Mouse (Mus musculus): Measurements from ENCODE around the gene Ptpn4. TPM values are rescaled to one million over a fixed set of nuclear protein-coding genes. Genes with fewer than 3 reads are reported as not detected.

The Ptpn4 gene
- polyA plus RNA-seq, 1 experiment = 4.4 TPM

DNA sequence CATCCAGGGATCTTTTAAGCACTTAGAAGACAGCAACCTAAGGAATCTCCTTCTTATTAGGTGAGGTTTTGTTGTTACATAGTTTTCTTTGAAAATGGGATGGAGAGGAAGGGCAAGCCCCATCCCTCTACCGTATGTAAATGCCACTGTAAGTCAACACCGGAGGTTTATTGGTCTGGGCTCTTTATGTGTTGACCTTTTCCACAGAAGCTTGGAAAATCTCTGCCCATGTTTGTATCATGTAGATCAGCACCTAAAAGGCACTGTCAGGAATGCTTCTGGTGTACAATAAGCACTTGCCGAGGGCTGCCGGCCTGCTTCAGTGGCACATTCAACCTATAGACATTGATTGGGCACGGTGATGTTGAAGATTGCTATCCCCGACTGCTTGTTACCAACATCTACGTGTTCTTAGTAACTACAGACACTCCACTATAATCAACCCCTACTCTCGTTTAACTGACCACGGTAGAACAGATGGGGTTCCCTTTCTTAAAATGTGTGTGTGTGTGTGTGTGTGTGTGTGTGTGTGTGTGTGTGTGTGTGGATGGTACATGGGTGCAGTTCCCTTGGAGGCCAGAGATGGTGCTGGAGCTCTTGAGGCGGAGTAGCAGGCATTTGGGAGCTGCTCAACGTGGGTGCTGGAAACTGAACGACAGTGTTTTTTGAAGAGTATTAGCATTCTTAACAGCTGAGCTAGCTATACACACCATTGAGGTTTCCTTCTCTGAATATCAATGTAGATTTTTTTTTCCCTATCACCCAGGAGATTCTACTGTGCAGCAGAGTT is 11.9 kb upstream of the Ptpn4 start:
- Histone ChIP-seq H3K4me1 (replicated peaks; ENCODE audit: control insufficient read depth, insufficient read depth, low read length) (no peaks in the 10 kb centered on the region), H3K4me3 (ENCODE audit: control insufficient read depth, insufficient read depth, low read length) (no peak overlapping the region), H3K27ac (ENCODE audit: control insufficient read depth, insufficient read depth, low read length) (no peak overlapping the region), H3K36me3 (ENCODE audit: control insufficient read depth, insufficient read depth, low read length) (no peaks in the 10 kb centered on the region), H3K27me3 (ENCODE audit: control insufficient read depth, insufficient read depth, low read length) (no peaks in the 10 kb centered on the region)
- no peak for TF ChIP-seq POLR2A (IDR thresholded peaks at IDR 0.05; ENCODE audit: control insufficient read depth, extremely low read depth, insufficient read depth, low read length, poor library complexity)
- TF ChIP-seq CTCF (IDR thresholded peaks at IDR 0.05; ENCODE audit: borderline replicate concordance, control insufficient read depth, extremely low read depth, insufficient read depth, low read length, poor library complexity) = no peak
- 94% methylated on average over 12 of the region's 12 CpGs for WGBS
- no peak for DNase-seq

DNA sequence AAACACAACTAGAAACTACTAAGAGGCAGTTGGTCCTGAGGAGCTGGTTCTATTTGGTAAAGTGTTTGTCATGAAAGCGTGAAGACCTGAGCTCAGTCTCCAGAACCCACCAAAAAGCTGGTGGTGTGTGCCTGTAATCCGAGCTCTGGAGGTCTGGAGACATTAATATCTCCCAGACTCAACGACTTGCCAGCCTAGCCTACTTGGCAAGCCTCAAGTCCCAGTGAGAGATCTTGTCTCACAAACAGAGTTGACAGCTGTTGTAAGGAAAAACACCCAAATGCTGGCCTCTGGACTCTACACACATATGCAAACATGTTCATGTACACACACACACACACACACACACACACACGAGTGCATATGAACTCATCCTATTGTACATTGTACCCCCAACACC is 7.9 kb upstream of the Ptpn4 start:
- 90% methylated on average over 4 of the region's 4 CpGs for WGBS
- Histone ChIP-seq H3K36me3 (ENCODE audit: control insufficient read depth, insufficient read depth, low read length) (no peaks in the 10 kb centered on the region), H3K27ac (ENCODE audit: control insufficient read depth, insufficient read depth, low read length) (no peak overlapping the region), H3K27me3 (ENCODE audit: control insufficient read depth, insufficient read depth, low read length) (no peaks in the 10 kb centered on the region), H3K4me3 (ENCODE audit: control insufficient read depth, insufficient read depth, low read length) (no peak overlapping the region), H3K4me1 (replicated peaks; ENCODE audit: control insufficient read depth, insufficient read depth, low read length) (no peaks in the 10 kb centered on the region)
- TF ChIP-seq CTCF (IDR thresholded peaks at IDR 0.05; ENCODE audit: borderline replicate concordance, control insufficient read depth, extremely low read depth, insufficient read depth, low read length, poor library complexity) (no peak), POLR2A (IDR thresholded peaks at IDR 0.05; ENCODE audit: control insufficient read depth, extremely low read depth, insufficient read depth, low read length, poor library complexity) (no peak)
- no peak for DNase-seq

DNA sequence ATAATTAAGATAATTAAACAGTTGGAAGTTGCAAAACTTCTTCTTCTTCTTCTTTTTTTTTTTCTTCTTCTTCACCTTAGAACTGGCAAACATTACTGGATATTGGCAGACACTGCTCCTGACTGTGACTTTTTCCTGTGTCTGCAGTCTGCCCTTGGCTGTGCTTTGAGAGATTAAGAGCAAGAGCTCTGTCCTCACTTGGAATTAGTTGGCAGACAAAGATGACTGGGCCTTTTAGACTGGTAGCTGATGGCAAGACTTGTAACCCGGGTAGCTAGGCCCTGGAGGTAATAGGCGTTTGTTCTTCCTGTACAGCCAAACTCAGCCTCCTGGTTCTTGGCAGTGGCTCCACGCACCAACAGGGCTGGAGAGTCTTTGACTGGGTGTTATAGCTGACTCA is 5.7 kb upstream of the Ptpn4 start:
- TF ChIP-seq CTCF (IDR thresholded peaks at IDR 0.05; ENCODE audit: borderline replicate concordance, control insufficient read depth, extremely low read depth, insufficient read depth, low read length, poor library complexity) (no peak), POLR2A (IDR thresholded peaks at IDR 0.05; ENCODE audit: control insufficient read depth, extremely low read depth, insufficient read depth, low read length, poor library complexity) (no peak)
- H3K27me3 ChIP-seq (ENCODE audit: control insufficient read depth, insufficient read depth, low read length) = no peaks in the 10 kb centered on the region
- no peak overlapping the region for H3K4me3 ChIP-seq (ENCODE audit: control insufficient read depth, insufficient read depth, low read length)
- DNase-seq = no peak
- no peak overlapping the region for H3K27ac ChIP-seq (ENCODE audit: control insufficient read depth, insufficient read depth, low read length)
- WGBS = 93% methylated on average over 3 of the region's 3 CpGs
- no peaks in the 10 kb centered on the region for H3K4me1 ChIP-seq (replicated peaks; ENCODE audit: control insufficient read depth, insufficient read depth, low read length)
- H3K36me3 ChIP-seq (ENCODE audit: control insufficient read depth, insufficient read depth, low read length) = no peaks in the 10 kb centered on the region

DNA sequence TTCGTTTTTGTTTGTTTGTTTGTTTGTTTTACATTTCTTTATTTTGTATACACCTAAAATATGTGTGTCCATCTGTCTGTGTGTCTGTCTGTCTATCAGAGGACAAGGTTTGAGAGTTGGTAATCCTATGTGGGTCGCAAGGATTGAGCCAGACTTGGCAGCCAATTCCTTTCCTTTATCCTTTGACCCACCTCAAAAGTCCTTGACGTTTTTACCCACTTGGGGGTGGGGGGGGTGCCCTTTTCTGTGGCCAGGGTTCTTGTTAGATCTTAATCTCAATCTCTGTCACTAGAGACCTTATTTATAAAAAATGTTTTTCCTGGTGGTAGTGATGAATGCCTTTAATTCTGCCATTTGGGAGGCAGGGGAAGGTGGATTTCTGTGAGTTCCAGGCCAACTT is 828 bp upstream of the Ptpn4 start:
- WGBS = 44% methylated on average over 3 of the region's 3 CpGs
- Histone ChIP-seq H3K4me1 (replicated peaks; ENCODE audit: control insufficient read depth, insufficient read depth, low read length) (no peaks in the 10 kb centered on the region), H3K4me3 (ENCODE audit: control insufficient read depth, insufficient read depth, low read length) (no peak overlapping the region), H3K27me3 (ENCODE audit: control insufficient read depth, insufficient read depth, low read length) (no peaks in the 10 kb centered on the region), H3K36me3 (ENCODE audit: control insufficient read depth, insufficient read depth, low read length) (no peaks in the 10 kb centered on the region), H3K27ac (ENCODE audit: control insufficient read depth, insufficient read depth, low read length) (no peak overlapping the region)
- DNase-seq = peak; percentile 19
- TF ChIP-seq POLR2A (IDR thresholded peaks at IDR 0.05; ENCODE audit: control insufficient read depth, extremely low read depth, insufficient read depth, low read length, poor library complexity) (no peak), CTCF (IDR thresholded peaks at IDR 0.05; ENCODE audit: borderline replicate concordance, control insufficient read depth, extremely low read depth, insufficient read depth, low read length, poor library complexity) (no peak)

DNA sequence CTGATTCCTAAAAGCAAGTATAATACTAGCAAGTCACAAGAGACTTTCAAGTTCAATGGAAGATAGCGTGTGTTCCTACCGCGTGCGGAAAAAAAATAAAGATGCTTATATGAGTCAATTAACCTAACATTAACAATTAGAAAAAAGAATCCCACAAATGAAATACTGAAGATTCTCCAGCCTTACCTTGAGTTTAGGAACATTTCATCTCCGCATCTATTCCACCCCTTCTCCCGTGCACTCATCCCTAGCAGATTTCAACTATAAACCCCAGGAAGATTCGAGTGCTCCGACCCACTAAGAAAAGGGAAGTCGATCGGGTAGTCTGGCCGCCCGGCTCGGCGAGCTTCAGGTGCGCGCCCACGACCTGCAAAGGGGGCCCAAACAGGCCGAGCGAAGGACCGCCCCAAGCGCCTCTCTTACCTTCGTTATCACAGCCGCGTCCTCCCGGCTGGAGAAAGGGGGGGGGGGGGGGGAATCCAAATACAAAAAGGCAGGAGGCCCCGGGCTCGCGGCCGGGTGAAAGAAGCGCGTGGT is 866 bp downstream of the Ptpn4 start:
- Histone ChIP-seq H3K27me3 (ENCODE audit: control insufficient read depth, insufficient read depth, low read length) (no peaks in the 10 kb centered on the region), H3K27ac (ENCODE audit: control insufficient read depth, insufficient read depth, low read length) (no peak overlapping the region), H3K4me3 (ENCODE audit: control insufficient read depth, insufficient read depth, low read length) (peak overlapping the region; percentile 62), H3K36me3 (ENCODE audit: control insufficient read depth, insufficient read depth, low read length) (no peaks in the 10 kb centered on the region), H3K4me1 (replicated peaks; ENCODE audit: control insufficient read depth, insufficient read depth, low read length) (no peaks in the 10 kb centered on the region)
- no peak for TF ChIP-seq POLR2A (IDR thresholded peaks at IDR 0.05; ENCODE audit: control insufficient read depth, extremely low read depth, insufficient read depth, low read length, poor library complexity)
- no peak for TF ChIP-seq CTCF (IDR thresholded peaks at IDR 0.05; ENCODE audit: borderline replicate concordance, control insufficient read depth, extremely low read depth, insufficient read depth, low read length, poor library complexity)
- WGBS = under 1% methylated on average over 31 of the region's 31 CpGs
- DNase-seq = peak; percentile 39

DNA sequence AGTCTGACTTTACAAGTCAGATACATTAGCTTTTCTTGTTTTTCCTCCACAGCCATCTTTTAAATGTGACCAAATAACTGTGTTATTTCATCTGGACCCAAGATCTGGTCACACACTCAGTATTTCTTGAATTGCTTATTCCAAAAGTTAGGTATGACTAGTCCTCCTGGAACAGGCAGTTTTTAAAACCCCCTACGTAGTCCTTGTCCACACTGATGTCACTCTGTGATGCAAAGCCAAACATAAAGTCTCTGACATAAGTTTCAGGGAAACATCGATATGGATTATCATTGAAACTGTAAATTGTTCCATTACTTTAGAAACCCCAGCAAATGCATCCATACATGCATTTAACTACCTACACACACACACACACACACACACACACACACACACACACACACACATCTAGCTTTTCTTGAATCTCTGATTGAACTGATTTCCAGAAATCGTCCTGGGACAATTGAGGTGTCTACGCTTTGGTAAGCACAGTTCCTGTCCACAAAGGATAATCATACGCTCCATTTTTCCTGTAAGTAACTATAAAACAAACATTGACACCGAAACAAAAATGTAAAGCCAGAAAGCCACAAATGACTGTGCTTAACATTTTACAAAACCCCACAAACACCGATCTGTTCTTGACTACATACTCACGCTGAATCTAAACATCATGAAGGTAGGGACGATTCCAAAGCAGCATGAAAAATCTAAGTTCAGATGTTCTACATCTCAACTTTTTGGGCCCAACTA is 1.5 kb downstream of the Ptpn4 start:
- 32% methylated on average over 9 of the region's 9 CpGs for WGBS

More for the DNA sequence above, 1.5 kb downstream of the Ptpn4 start:
- Histone ChIP-seq H3K36me3 (ENCODE audit: control insufficient read depth, insufficient read depth, low read length) (no peaks in the 10 kb centered on the region), H3K27me3 (ENCODE audit: control insufficient read depth, insufficient read depth, low read length) (no peaks in the 10 kb centered on the region), H3K4me1 (replicated peaks; ENCODE audit: control insufficient read depth, insufficient read depth, low read length) (no peaks in the 10 kb centered on the region), H3K27ac (ENCODE audit: control insufficient read depth, insufficient read depth, low read length) (no peak overlapping the region), H3K4me3 (ENCODE audit: control insufficient read depth, insufficient read depth, low read length) (no peak overlapping the region)
- DNase-seq = no peak
- no peak for TF ChIP-seq POLR2A (IDR thresholded peaks at IDR 0.05; ENCODE audit: control insufficient read depth, extremely low read depth, insufficient read depth, low read length, poor library complexity)
- no peak for TF ChIP-seq CTCF (IDR thresholded peaks at IDR 0.05; ENCODE audit: borderline replicate concordance, control insufficient read depth, extremely low read depth, insufficient read depth, low read length, poor library complexity)

All from thymus, adult 2 months (tissue).